Mouse (Mus musculus): ENCODE data around the gene Car6. TPM values are rescaled to one million over a fixed set of nuclear protein-coding genes. Genes with fewer than 3 reads are reported as not detected.

Car6 gene
- polyA plus RNA-seq, 1 experiment from 2014 or later: not detected

DNA sequence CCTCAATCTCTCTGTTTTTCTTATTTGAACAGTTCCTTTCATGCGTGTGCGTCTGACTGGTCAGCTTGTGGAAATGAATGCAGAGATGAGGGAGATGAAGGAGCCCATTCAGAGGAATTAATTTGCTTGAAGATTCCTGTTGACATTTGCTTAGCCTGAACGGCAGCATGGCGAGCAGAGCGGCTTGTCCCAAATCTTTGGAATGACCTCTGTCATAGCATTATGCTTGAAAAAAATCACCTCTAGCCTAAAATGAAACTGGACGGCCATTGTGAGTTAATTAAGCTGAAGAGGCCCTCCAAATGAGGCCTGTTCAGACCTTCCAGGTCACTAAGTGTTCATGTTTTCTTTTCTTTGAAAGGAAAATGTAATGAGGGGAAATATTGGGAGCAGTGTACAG, 15.3 kb upstream of the Car6 start:
- H3K9me3 ChIP-seq (replicated peaks; ENCODE audit: low read length): no peaks in the 10 kb centered on the region
- H3K4me1 ChIP-seq (replicated peaks; ENCODE audit: insufficient read depth, low read length): 0 out of 2 replicates have a peak, but pooled peaks cover 2% of the 10 kb centered on the region
- ATAC-seq (replicated peaks; ENCODE audit: low FRiP score, low read depth) (no peak), DNase-seq (ENCODE audit: low spot score) (no peak)
- 78% methylated on average over 6 of the region's 6 CpGs for WGBS
- no peak overlapping the region for H3K4me2 ChIP-seq (ENCODE audit: low read length)
- TF ChIP-seq CTCF (IDR thresholded peaks at IDR 0.05; ENCODE audit: low read depth): no peak
- no peaks in the 10 kb centered on the region for H3K27me3 ChIP-seq (ENCODE audit: insufficient read depth, low read length)
- H3K27ac ChIP-seq: no peak overlapping the region
- no peak overlapping the region for H3K4me3 ChIP-seq (replicated peaks; ENCODE audit: low read depth, low read length)
- no peak overlapping the region for H3K9ac ChIP-seq (ENCODE audit: low read depth, low read length)
- H3K36me3 ChIP-seq (ENCODE audit: insufficient read depth, low read length): no peaks in the 10 kb centered on the region

DNA sequence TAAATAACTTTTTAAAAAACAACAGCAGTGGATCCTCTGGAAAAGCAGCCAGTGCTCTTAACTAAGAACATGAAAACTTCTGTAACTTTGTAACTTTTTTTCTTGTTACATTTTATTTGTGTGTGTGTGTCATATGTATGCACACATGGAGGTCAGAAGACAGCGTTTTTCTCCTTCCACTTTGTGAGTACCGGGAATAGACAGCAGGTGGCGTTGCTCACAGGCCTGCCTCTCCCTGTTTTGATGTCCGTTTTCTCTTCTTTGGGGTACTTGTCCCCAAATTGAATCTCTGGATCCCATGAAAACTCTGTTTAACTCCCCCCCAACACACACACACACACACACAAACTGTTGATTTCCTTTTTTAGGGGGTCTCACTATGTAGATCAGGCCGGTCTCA, 12.8 kb upstream of the Car6 start:
- no peaks in the 10 kb centered on the region for H3K27me3 ChIP-seq (ENCODE audit: insufficient read depth, low read length)
- WGBS: 39% methylated on average over 5 of the region's 5 CpGs
- no peak overlapping the region for H3K9ac ChIP-seq (ENCODE audit: low read depth, low read length)
- no peaks in the 10 kb centered on the region for H3K36me3 ChIP-seq (ENCODE audit: insufficient read depth, low read length)
- no peak overlapping the region for H3K4me2 ChIP-seq (ENCODE audit: low read length)
- no peaks in the 10 kb centered on the region for H3K9me3 ChIP-seq (replicated peaks; ENCODE audit: low read length)
- DNase-seq (ENCODE audit: low spot score): no peak
- H3K4me3 ChIP-seq (replicated peaks; ENCODE audit: low read depth, low read length): no peak overlapping the region
- TF ChIP-seq CTCF (IDR thresholded peaks at IDR 0.05; ENCODE audit: low read depth): peak; percentile 58; the same call in 1 of the 2 replicates
- no peak for ATAC-seq (replicated peaks; ENCODE audit: low FRiP score, low read depth)
- no peaks in the 10 kb centered on the region for H3K4me1 ChIP-seq (replicated peaks; ENCODE audit: insufficient read depth, low read length)
- H3K27ac ChIP-seq: no peak overlapping the region

GRCm38 (mm10) chr4:150212553-150212971, 11.4 kb upstream of the Car6 start:
- H3K4me1 ChIP-seq (replicated peaks; ENCODE audit: insufficient read depth, low read length): no peaks in the 10 kb centered on the region
- H3K27me3 ChIP-seq (ENCODE audit: insufficient read depth, low read length): no peaks in the 10 kb centered on the region
- no peaks in the 10 kb centered on the region for H3K36me3 ChIP-seq (ENCODE audit: insufficient read depth, low read length)
- no peak overlapping the region; the same call in 1 of the 2 replicates for H3K4me3 ChIP-seq (replicated peaks; ENCODE audit: low read depth, low read length)
- H3K9me3 ChIP-seq (replicated peaks; ENCODE audit: low read length): no peaks in the 10 kb centered on the region
- peak overlapping the region; percentile 49 for H3K4me2 ChIP-seq (ENCODE audit: low read length)
- TF ChIP-seq CTCF (IDR thresholded peaks at IDR 0.05; ENCODE audit: low read depth): no peak
- DNase-seq (ENCODE audit: low spot score) (peak; percentile 91), ATAC-seq (replicated peaks; ENCODE audit: low FRiP score, low read depth) (peak; percentile 88)
- H3K9ac ChIP-seq (ENCODE audit: low read depth, low read length): peak overlapping the region; percentile 24; the same call in 1 of the 2 replicates
- no peak overlapping the region for H3K27ac ChIP-seq
- WGBS: 4% methylated on average over 15 of the region's 15 CpGs

DNA sequence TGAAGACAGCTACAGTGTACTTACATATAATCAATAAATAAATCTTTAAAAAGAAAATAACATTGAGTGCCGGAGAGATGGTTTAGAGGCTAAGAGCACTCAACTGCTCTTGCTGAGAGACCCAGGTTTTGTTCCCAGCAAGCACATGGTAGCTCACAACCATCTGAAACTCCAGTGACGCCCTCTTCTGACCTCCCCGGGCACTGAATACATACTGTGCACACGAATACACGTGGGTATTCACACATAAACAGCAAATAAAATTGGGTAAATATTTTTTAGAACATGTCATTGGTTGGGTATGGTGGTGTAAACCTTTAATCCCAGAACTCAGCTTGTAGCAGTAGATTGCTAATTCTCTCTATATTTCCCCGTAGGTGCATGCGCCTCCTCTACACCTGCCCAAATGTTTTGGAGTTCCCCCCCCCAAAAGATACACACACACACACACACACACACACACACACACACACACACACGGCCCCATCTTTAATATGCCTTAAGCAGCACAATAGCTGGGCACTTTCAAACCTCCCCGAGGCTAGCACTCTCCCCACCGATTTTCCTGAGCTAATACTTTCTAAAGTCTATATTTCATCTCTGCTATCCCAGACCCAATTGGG, 10.9 kb upstream of the Car6 start:
- 51% methylated on average over 10 of the region's 10 CpGs for WGBS
- TF ChIP-seq CTCF (IDR thresholded peaks at IDR 0.05; ENCODE audit: low read depth): no peak
- Histone ChIP-seq H3K4me1 (replicated peaks; ENCODE audit: insufficient read depth, low read length) (no peaks in the 10 kb centered on the region), H3K9me3 (replicated peaks; ENCODE audit: low read length) (no peaks in the 10 kb centered on the region), H3K4me3 (replicated peaks; ENCODE audit: low read depth, low read length) (no peak overlapping the region), H3K36me3 (ENCODE audit: insufficient read depth, low read length) (no peaks in the 10 kb centered on the region), H3K9ac (ENCODE audit: low read depth, low read length) (no peak overlapping the region), H3K4me2 (ENCODE audit: low read length) (peak overlapping the region; percentile 49), H3K27ac (no peak overlapping the region), H3K27me3 (ENCODE audit: insufficient read depth, low read length) (no peaks in the 10 kb centered on the region)
- DNase-seq (ENCODE audit: low spot score) (no peak), ATAC-seq (replicated peaks; ENCODE audit: low FRiP score, low read depth) (0 out of 2 replicates have a peak, but pooled peaks have one; percentile 14)

DNA sequence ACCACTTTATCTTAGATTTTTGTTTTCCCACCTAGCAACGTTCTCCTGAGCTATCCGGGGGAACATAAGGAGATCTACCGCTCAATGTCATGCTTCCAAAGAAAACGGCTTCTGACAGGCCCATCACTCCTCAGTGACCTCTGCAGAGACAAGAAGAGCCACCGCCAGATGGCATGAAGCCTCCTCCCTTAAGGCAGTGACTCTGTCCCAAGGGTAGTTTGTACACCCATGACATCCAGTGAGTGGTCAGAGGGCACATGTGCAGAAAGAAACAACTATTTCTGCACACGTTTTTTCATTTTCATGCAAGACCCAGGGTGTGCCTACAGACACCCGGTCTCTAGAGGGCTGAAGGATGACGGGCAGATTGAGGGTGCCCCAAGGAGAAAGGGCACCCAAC, 9.2 kb upstream of the Car6 start:
- no peak for DNase-seq (ENCODE audit: low spot score)
- 80% methylated on average over 8 of the region's 8 CpGs for WGBS
- Histone ChIP-seq H3K4me3 (replicated peaks; ENCODE audit: low read depth, low read length) (no peak overlapping the region), H3K9ac (ENCODE audit: low read depth, low read length) (no peak overlapping the region), H3K4me2 (ENCODE audit: low read length) (no peak overlapping the region), H3K4me1 (replicated peaks; ENCODE audit: insufficient read depth, low read length) (no peaks in the 10 kb centered on the region), H3K36me3 (ENCODE audit: insufficient read depth, low read length) (no peaks in the 10 kb centered on the region), H3K27ac (no peak overlapping the region), H3K9me3 (replicated peaks; ENCODE audit: low read length) (no peaks in the 10 kb centered on the region), H3K27me3 (ENCODE audit: insufficient read depth, low read length) (no peaks in the 10 kb centered on the region)
- ATAC-seq (replicated peaks; ENCODE audit: low FRiP score, low read depth): no peak
- TF ChIP-seq CTCF (IDR thresholded peaks at IDR 0.05; ENCODE audit: low read depth): no peak

- Histone ChIP-seq H3K27me3 (ENCODE audit: insufficient read depth, low read length) (no peaks in the 10 kb centered on the region), H3K4me3 (replicated peaks; ENCODE audit: low read depth, low read length) (no peak overlapping the region), H3K9me3 (replicated peaks; ENCODE audit: low read length) (no peaks in the 10 kb centered on the region), H3K4me2 (ENCODE audit: low read length) (no peak overlapping the region), H3K9ac (ENCODE audit: low read depth, low read length) (no peak overlapping the region), H3K4me1 (replicated peaks; ENCODE audit: insufficient read depth, low read length) (no peaks in the 10 kb centered on the region), H3K36me3 (ENCODE audit: insufficient read depth, low read length) (no peaks in the 10 kb centered on the region), H3K27ac (no peak overlapping the region)
- WGBS: 94% methylated on average over 5 of the region's 5 CpGs
- no peak for TF ChIP-seq CTCF (IDR thresholded peaks at IDR 0.05; ENCODE audit: low read depth)
- no peak for ATAC-seq (replicated peaks; ENCODE audit: low FRiP score, low read depth)
- no peak for DNase-seq (ENCODE audit: low spot score)
Observed at GRCm38 (mm10) chr4:150209751-150210150, 8.6 kb upstream of the Car6 start.

- H3K4me1 ChIP-seq (replicated peaks; ENCODE audit: insufficient read depth, low read length): no peaks in the 10 kb centered on the region
- no peak for TF ChIP-seq CTCF (IDR thresholded peaks at IDR 0.05; ENCODE audit: low read depth)
- H3K4me3 ChIP-seq (replicated peaks; ENCODE audit: low read depth, low read length): no peak overlapping the region
- no peak for DNase-seq (ENCODE audit: low spot score)
- H3K4me2 ChIP-seq (ENCODE audit: low read length): no peak overlapping the region
- ATAC-seq (replicated peaks; ENCODE audit: low FRiP score, low read depth): no peak
- no peaks in the 10 kb centered on the region for H3K9me3 ChIP-seq (replicated peaks; ENCODE audit: low read length)
- 57% methylated on average over 3 of the region's 3 CpGs for WGBS
- H3K9ac ChIP-seq (ENCODE audit: low read depth, low read length): no peak overlapping the region
- H3K36me3 ChIP-seq (ENCODE audit: insufficient read depth, low read length): no peaks in the 10 kb centered on the region
- H3K27ac ChIP-seq: no peak overlapping the region
- H3K27me3 ChIP-seq (ENCODE audit: insufficient read depth, low read length): no peaks in the 10 kb centered on the region
Observed at GRCm38 (mm10) chr4:150204877-150205276, 3.7 kb upstream of the Car6 start.
